Mouse (Mus musculus) bone marrow, adult 2 months (tissue): ENCODE results near the gene Echdc2. TPM values are rescaled to one million over a fixed set of nuclear protein-coding genes. Genes with fewer than 3 reads are reported as not detected.

Experiments used
- H3K27ac ChIP-seq: fragments of 200-500 bp; 2 replicates; pipeline ENCODE4 v1.5.1; 2012; ENCODE audit warnings: low read depth, mild to moderate bottlenecking, control low read depth, inconsistent platforms, low read length; ENCODE audit not compliant: control insufficient read depth, poor library complexity, insufficient read depth
- H3K4me1 ChIP-seq: fragments of 200-500 bp; 2 replicates; pipeline ENCODE4 v1.6.1; 2011; ENCODE audit warnings: low read length; ENCODE audit not compliant: control insufficient read depth, insufficient read depth
- H3K4me3 ChIP-seq: fragments of 200-500 bp; replicated peaks from 2 replicates; pipeline ENCODE3; 2011; ENCODE audit warnings: mild to moderate bottlenecking, low read depth, low read length, control low read depth; ENCODE audit not compliant: control insufficient read depth
- CTCF ChIP-seq: fragments of 200-500 bp; IDR thresholded peaks from 2 replicates; pipeline ENCODE4 v1.5.1; 2011; ENCODE audit warnings: low read length, control low read depth; ENCODE audit not compliant: control insufficient read depth, insufficient read depth
- POLR2A ChIP-seq: fragments of 200-500 bp; IDR thresholded peaks from 2 replicates; pipeline ENCODE4 v1.6.1; 2011; ENCODE audit warnings: low read depth, mild to moderate bottlenecking, control low read depth, low read length, borderline replicate concordance; ENCODE audit not compliant: control insufficient read depth
- WGBS: fragments of 180-500 bp; shearing (Covaris S2); methylation state at CpG from one replicate; pipeline ENCODE4 v1.1.7; 2018; 5-methylcytosine and 5-hydroxymethylcytosine counted together
- polyA plus RNA-seq: library from polyadenylated mRNA; stranded (reverse); fragments of >200 nt; gene quantifications from 2 replicates; pipeline ENCODE4 v1.2.4, GENCODE M21; 2011; ENCODE audit warnings: low replicate concordance; ENCODE audit not compliant: missing spikeins, insufficient read depth, insufficient read length

The Echdc2 gene
- polyA plus RNA-seq, 1 experiment = 20.0 TPM

DNA sequence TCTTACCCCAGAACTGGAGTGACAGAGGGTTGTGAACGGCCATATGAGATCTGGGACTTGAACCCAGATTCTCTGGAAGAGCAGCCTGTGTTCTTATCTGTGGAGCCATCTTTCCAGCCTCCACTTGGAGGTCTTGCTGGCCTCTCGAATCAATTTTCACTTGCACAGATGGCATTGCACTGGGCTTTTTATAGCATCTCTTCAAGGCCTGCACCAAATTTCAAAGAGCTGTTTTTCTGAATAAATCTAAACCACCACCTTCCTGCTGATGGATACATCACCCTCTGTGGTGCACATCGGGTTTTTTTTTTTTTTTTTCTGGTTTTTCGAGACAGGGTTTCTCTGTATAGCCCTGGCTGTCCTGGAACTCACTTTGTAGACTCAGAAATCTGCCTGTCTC, 1.6 kb downstream of the Echdc2 start:
- no peak overlapping the region for H3K4me3 ChIP-seq
- TF ChIP-seq POLR2A = no peak
- no peak for TF ChIP-seq CTCF
- H3K4me1 ChIP-seq = no peaks in the 10 kb centered on the region
- WGBS = 58% methylated on average over 4 of the region's 4 CpGs
- no peak overlapping the region for H3K27ac ChIP-seq

DNA sequence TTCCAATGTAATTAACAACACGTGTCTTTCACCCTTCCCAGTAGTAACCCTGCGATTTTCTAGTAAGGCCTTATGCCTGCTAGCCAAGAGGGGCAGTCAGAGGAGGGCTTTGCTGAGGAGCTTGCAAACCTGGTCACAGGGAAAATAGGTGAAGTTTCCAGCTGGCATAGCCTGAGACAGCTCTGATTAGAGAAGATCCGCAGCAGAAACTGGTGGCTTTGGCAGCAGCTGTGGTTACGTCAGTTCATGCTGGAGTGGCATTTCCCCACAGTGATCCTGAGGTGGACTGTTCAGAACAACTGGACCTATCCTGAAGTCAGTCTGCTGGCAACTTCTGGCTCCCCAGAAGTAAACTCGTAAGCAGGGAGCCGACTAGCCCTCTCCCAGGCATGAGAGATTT, 2.8 kb downstream of the Echdc2 start:
- Histone ChIP-seq H3K4me3 (no peak overlapping the region), H3K27ac (no peak overlapping the region), H3K4me1 (no peaks in the 10 kb centered on the region)
- WGBS = 78% methylated on average over 6 of the region's 6 CpGs
- TF ChIP-seq POLR2A (no peak), CTCF (no peak)

GRCm38 (mm10) chr4:108182278-108182677, 17.0 kb downstream of the Echdc2 start:
- H3K4me3 ChIP-seq = no peak overlapping the region
- H3K4me1 ChIP-seq = no peaks in the 10 kb centered on the region
- TF ChIP-seq CTCF (no peak), POLR2A (no peak)
- 60% methylated on average over 1 of the region's 1 CpGs for WGBS
- no peak overlapping the region for H3K27ac ChIP-seq

DNA sequence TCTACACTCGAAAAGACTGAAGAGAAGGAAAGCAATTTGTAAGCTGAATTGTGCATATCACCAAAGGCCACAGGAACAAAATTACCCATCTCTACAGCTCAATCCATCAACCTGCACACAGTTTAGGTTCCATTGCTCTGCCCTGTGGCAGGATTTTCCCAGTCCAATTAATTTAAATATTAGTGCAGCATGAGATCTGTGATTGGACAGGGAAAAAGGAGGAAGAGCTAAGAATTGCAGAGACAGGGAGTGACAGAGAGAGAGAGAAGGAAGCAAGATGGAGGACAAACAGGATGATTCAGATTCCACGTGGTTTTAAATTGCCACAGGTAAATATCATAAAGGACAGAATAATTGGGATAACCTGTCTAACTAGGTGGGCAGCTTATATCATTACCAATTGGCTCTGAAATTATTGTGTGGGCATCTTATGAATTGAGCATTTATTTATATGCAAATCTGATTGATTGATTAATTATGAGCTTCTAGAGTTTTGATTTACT, 27.6 kb downstream of the Echdc2 start:
- WGBS = 55% methylated on average over 2 of the region's 2 CpGs

GRCm38 (mm10) chr4:108196277-108196855, 31.1 kb downstream of the Echdc2 start:
- no peak overlapping the region for H3K27ac ChIP-seq
- 82% methylated on average over 6 of the region's 6 CpGs for WGBS
- H3K4me1 ChIP-seq = no peaks in the 10 kb centered on the region
- TF ChIP-seq CTCF = no peak
- no peak overlapping the region for H3K4me3 ChIP-seq

More for the DNA sequence above, 27.6 kb downstream of the Echdc2 start:
- TF ChIP-seq CTCF (no peak), POLR2A (no peak)
- Histone ChIP-seq H3K4me3 (no peak overlapping the region), H3K27ac (no peak overlapping the region), H3K4me1 (no peaks in the 10 kb centered on the region)

DNA sequence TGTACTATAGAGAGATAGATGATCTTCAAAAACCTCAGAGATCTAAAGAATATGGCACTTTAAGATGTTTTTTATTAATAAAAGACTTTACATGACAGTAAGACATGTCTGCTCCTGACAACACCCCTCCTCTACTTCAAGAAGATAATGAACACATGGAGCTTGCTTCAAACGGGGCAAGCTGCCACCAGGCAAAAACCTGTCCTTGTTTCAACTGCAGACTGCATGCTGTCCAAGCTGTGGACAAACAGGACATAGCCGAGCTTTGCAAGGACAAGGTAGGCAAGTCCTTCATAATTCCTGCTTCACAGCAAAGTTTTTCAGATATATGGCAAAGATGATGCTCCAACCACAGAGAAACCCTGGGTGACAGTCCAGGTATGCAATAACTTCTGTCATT, 34.0 kb downstream of the Echdc2 start:
- no peak overlapping the region for H3K27ac ChIP-seq
- H3K4me1 ChIP-seq = no peaks in the 10 kb centered on the region
- H3K4me3 ChIP-seq = no peak overlapping the region
- TF ChIP-seq POLR2A (no peak), CTCF (no peak)
- 59% methylated on average over 2 of the region's 2 CpGs for WGBS

- TF ChIP-seq POLR2A (no peak), CTCF (no peak)
- H3K4me3 ChIP-seq = no peak overlapping the region
- 76% methylated on average over 6 of the region's 6 CpGs for WGBS
- H3K27ac ChIP-seq = no peak overlapping the region
- no peaks in the 10 kb centered on the region for H3K4me1 ChIP-seq
Measured at GRCm38 (mm10) chr4:108204629-108205028, 39.4 kb downstream of the Echdc2 start.

- TF ChIP-seq POLR2A = no peak
- TF ChIP-seq CTCF = no peak
- H3K27ac ChIP-seq = no peak overlapping the region
- no peak overlapping the region for H3K4me3 ChIP-seq
- no peaks in the 10 kb centered on the region for H3K4me1 ChIP-seq
- WGBS = 89% methylated on average over 2 of the region's 2 CpGs
Measured at GRCm38 (mm10) chr4:108213023-108213422, 47.8 kb downstream of the Echdc2 start.

GRCm38 (mm10) chr4:108217332-108218179, 52.3 kb downstream of the Echdc2 start, which contains the start of gene Zyg11a:
Gene Zyg11a (minus strand): TSS chr4:108218048.
- TF ChIP-seq CTCF = no peak
- no peak for TF ChIP-seq POLR2A
- H3K4me1 ChIP-seq = no peaks in the 10 kb centered on the region
- 5% methylated on average over 107 of the region's 107 CpGs for WGBS
- no peak within 1 kb of the TSS for H3K4me3 ChIP-seq
- no peak within 1 kb of the TSS for H3K27ac ChIP-seq
